Mouse (Mus musculus): ENCODE measurements at regions not wholly inside any gene's neighbourhood (a gene's known extent, or its start where the extent isn't known, plus 50 kb on each side); places are given as distances from the start of the nearest gene placed in this dataset.

DNA sequence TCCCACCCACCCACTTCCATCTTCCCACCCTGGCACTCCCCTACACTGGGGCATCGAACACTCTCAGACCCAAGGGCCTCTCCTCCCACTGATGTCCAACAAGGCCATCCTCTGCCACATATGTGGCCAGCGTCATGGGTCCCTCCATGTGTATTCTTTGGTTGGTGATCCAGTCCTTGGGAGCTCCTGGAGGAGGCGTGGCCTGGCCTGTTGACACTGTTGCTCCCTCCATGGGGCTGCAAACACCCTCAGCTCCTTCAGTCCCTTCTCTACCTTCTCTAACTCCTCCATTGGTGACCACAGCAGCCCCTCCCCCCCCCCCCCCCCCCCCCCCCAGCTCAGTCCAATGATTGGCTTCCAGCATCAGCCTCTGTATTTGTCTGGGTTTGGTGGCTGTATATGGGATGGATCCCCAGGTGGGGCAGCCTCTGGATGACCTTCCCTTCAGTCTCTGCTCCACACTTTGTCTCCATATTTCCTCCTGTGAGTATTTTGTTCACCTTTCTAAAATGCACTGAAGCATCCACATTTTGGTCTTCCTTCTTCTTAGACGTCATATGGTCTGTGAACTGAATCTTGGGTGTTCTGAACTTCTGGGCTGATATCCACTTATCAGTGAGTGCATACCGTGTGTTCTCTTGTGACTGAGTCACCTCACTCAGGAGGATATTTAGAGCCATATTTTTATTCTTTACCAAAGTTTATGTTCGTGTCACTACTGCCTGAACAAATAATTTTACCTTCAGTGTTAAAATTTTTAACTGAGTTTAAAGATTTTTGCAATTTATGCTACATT is 82.1 kb upstream of the Tnp1 start:
- H3K9ac ChIP-seq (ENCODE audit: insufficient read depth, low read depth), result no peak overlapping the region
- in situ Hi-C loops (cut with MboI; ENCODE audit: low pct_ligation_motif_present, low pct_unique_long_range_greater_than_20kb, low sequenced_read_pairs) (no loop called here), dilution Hi-C loops (cut with MboI; ENCODE audit: extremely low pct_ligation_motif_present, extremely low pct_unique_long_range_greater_than_20kb, low sequenced_read_pairs) (no loop called here)
- H3K4me3 ChIP-seq (replicated peaks in 1 of 3; ENCODE audit: low read depth in 2 of 3, low read length in 2 of 3, poor library complexity in 1 of 3), result no peak overlapping the region
- no peak overlapping the region for H3K4me2 ChIP-seq (ENCODE audit: insufficient read depth, low read depth, poor library complexity, severe bottlenecking)
- H3K9me3 ChIP-seq (replicated peaks; ENCODE audit: low read length), result peaks cover 9% of the 10 kb centered on the region
- H3K79me2 ChIP-seq (replicated peaks; ENCODE audit: control insufficient read depth, extremely low read depth, insufficient read depth, poor library complexity, severe bottlenecking), result no peaks in the 10 kb centered on the region
- H3K4me1 ChIP-seq (ENCODE audit: control insufficient read depth in 1 of 2, insufficient read depth in 2 of 2), result peaks cover 0 to 9% of the 10 kb centered on the region in 2 experiments; a peak in 1 of 4 replicates
- no peaks in the 10 kb centered on the region for H3K36me3 ChIP-seq (replicated peaks in 1 of 2; ENCODE audit: control insufficient read depth in 1 of 2, insufficient read depth in 1 of 2, low read length in 1 of 2)
- H3K27ac ChIP-seq (ENCODE audit: insufficient read depth, low read depth), result no peak overlapping the region
- DNase-seq (ENCODE audit: extremely low read depth), result no peak
- TF ChIP-seq SMC3 (IDR thresholded peaks at IDR 0.05; ENCODE audit: low read depth, low read length) (no peak), ZC3H11A (IDR thresholded peaks at IDR 0.05; ENCODE audit: low read depth, low read length) (no peak), CHD2 (IDR thresholded peaks at IDR 0.05; ENCODE audit: low read length) (no peak), MAZ (IDR thresholded peaks at IDR 0.05; ENCODE audit: low read depth, low read length) (no peak), EP300 (IDR thresholded peaks at IDR 0.05; ENCODE audit: low read length) (no peak), NRF1 (IDR thresholded peaks at IDR 0.05; ENCODE audit: low read depth, low read length) (no peak), USF1 (IDR thresholded peaks at IDR 0.05; ENCODE audit: low read depth, low read length) (no peak), TBP (conservative IDR thresholded peaks at IDR 0.05; ENCODE audit: low read depth, low read length) (no peak)
- no peaks in the 10 kb centered on the region for H3K27me3 ChIP-seq (replicated peaks)

GRCm38 (mm10) chr1:73089636-73090035 is 73.9 kb upstream of the Tnp1 start:
- no peak overlapping the region for H3K4me2 ChIP-seq (ENCODE audit: insufficient read depth, low read depth, poor library complexity, severe bottlenecking)
- no peak overlapping the region for H3K9ac ChIP-seq (ENCODE audit: insufficient read depth, low read depth)
- in situ Hi-C loops (cut with MboI; ENCODE audit: low pct_ligation_motif_present, low pct_unique_long_range_greater_than_20kb, low sequenced_read_pairs), result no loop called here
- no peak overlapping the region for H3K27ac ChIP-seq (ENCODE audit: insufficient read depth, low read depth)
- DNase-seq (ENCODE audit: extremely low read depth), result no peak
- no peaks in the 10 kb centered on the region for H3K27me3 ChIP-seq (replicated peaks)
- H3K4me3 ChIP-seq (replicated peaks in 1 of 3; ENCODE audit: low read depth in 2 of 3, low read length in 2 of 3, poor library complexity in 1 of 3), result no peak overlapping the region
- dilution Hi-C loops (cut with MboI; ENCODE audit: extremely low pct_ligation_motif_present, extremely low pct_unique_long_range_greater_than_20kb, low sequenced_read_pairs), result no loop called here
- no peaks in the 10 kb centered on the region for H3K36me3 ChIP-seq (replicated peaks in 1 of 2; ENCODE audit: control insufficient read depth in 1 of 2, insufficient read depth in 1 of 2, low read length in 1 of 2)
- no peaks in the 10 kb centered on the region for H3K79me2 ChIP-seq (replicated peaks; ENCODE audit: control insufficient read depth, extremely low read depth, insufficient read depth, poor library complexity, severe bottlenecking)
- no peaks in the 10 kb centered on the region for H3K9me3 ChIP-seq (replicated peaks; ENCODE audit: low read length)
- TF ChIP-seq RCOR1 (conservative IDR thresholded peaks at IDR 0.05; ENCODE audit: low read depth, low read length) (no peak), IRF4 (IDR thresholded peaks at IDR 0.05; ENCODE audit: low read depth, low read length) (no peak), EP300 (IDR thresholded peaks at IDR 0.05; ENCODE audit: low read length) (no peak), NELFE (IDR thresholded peaks at IDR 0.05; ENCODE audit: low read depth, low read length) (no peak), PAX5 (IDR thresholded peaks at IDR 0.05; ENCODE audit: low read length) (no peak), ZC3H11A (IDR thresholded peaks at IDR 0.05; ENCODE audit: low read depth, low read length) (no peak), POLR2AphosphoS2 (IDR thresholded peaks at IDR 0.05; ENCODE audit: low read depth, low read length) (no peak), KAT2A (IDR thresholded peaks at IDR 0.05; ENCODE audit: insufficient replicate concordance, low read length) (no peak), E2F4 (IDR thresholded peaks at IDR 0.05; ENCODE audit: insufficient replicate concordance, low read depth, low read length) (no peak), GABPA (IDR thresholded peaks at IDR 0.05; ENCODE audit: insufficient replicate concordance, low read depth, low read length) (no peak), UBTF (IDR thresholded peaks at IDR 0.05; ENCODE audit: low read depth, low read length) (no peak), NRF1 (IDR thresholded peaks at IDR 0.05; ENCODE audit: low read depth, low read length) (no peak), JUND (conservative IDR thresholded peaks at IDR 0.05; ENCODE audit: low read depth, low read length) (no peak)
- H3K4me1 ChIP-seq (ENCODE audit: control insufficient read depth in 1 of 2, insufficient read depth in 2 of 2), result no peaks in the 10 kb centered on the region
